Mouse (Mus musculus) right cerebral cortex, adult 18-20 months (tissue): Measurements from ENCODE around the gene Trpc7.
A peak's percentile ranks its signal among the peaks of the same experiment; 100 is the strongest.

Experiments
- DNase-seq: peaks from one replicate; pipeline ENCODE4 v3.0.0; 2022; ENCODE audit warnings: mixed read lengths

Trpc7 gene

GRCm38 (mm10) chr13:56895893-56896292 is at the start of gene Trpc7:
Trpc7 (minus strand) TSS chr13:56895993.
- DNase-seq: no peak

GRCm38 (mm10) chr13:56939261-56939660 is 43.5 kb upstream of the Trpc7 start:
- DNase-seq: no peak

GRCm38 (mm10) chr13:56933832-56934510 is 38.2 kb upstream of the Trpc7 start:
- no peak for DNase-seq

GRCm38 (mm10) chr13:56930421-56930820 is 34.6 kb upstream of the Trpc7 start:
- no peak for DNase-seq

- DNase-seq: no peak
These were observed 27.2 kb upstream of the Trpc7 start for GRCm38 (mm10) chr13:56922976-56923375.

- no peak for DNase-seq
These were observed 25.5 kb upstream of the Trpc7 start for GRCm38 (mm10) chr13:56921251-56921650.

GRCm38 (mm10) chr13:56914721-56915120 is 18.9 kb upstream of the Trpc7 start:
- no peak for DNase-seq

GRCm38 (mm10) chr13:56911093-56911492 is 15.3 kb upstream of the Trpc7 start:
- DNase-seq: no peak

- no peak for DNase-seq
These were observed 407 bp downstream of the Trpc7 start for GRCm38 (mm10) chr13:56895386-56895785.

GRCm38 (mm10) chr13:56894543-56894942 is 1.2 kb downstream of the Trpc7 start:
- no peak for DNase-seq

GRCm38 (mm10) chr13:56889888-56890287 is 5.9 kb downstream of the Trpc7 start:
- no peak for DNase-seq

- DNase-seq: no peak
These were observed 12.9 kb downstream of the Trpc7 start for GRCm38 (mm10) chr13:56882931-56883330.

- no peak for DNase-seq
These were observed 31.2 kb downstream of the Trpc7 start for GRCm38 (mm10) chr13:56864567-56864966.

GRCm38 (mm10) chr13:56862011-56862410 is 33.8 kb downstream of the Trpc7 start:
- no peak for DNase-seq

GRCm38 (mm10) chr13:56854506-56854905 is 41.3 kb downstream of the Trpc7 start:
- DNase-seq: no peak

GRCm38 (mm10) chr13:56853436-56853835 is 42.4 kb downstream of the Trpc7 start:
- no peak for DNase-seq

- no peak for DNase-seq
These were observed 49.9 kb downstream of the Trpc7 start for GRCm38 (mm10) chr13:56845866-56846265.

- DNase-seq: no peak
These were observed 80.3 kb downstream of the Trpc7 start for GRCm38 (mm10) chr13:56815471-56815870.

GRCm38 (mm10) chr13:56806776-56807490 is 88.9 kb downstream of the Trpc7 start:
- DNase-seq: peak; percentile 89

GRCm38 (mm10) chr13:56805131-56805530 is 90.7 kb downstream of the Trpc7 start:
- no peak for DNase-seq

GRCm38 (mm10) chr13:56797459-56797858 is 98.3 kb downstream of the Trpc7 start:
- DNase-seq: no peak

GRCm38 (mm10) chr13:56795501-56795900 is 100.3 kb downstream of the Trpc7 start:
- no peak for DNase-seq

GRCm38 (mm10) chr13:56794441-56794840 is 101.4 kb downstream of the Trpc7 start:
- no peak for DNase-seq

- DNase-seq: no peak
These were observed 102.9 kb downstream of the Trpc7 start for GRCm38 (mm10) chr13:56792844-56793243.
